Mouse (Mus musculus) limb, embryonic 13.5 days (tissue): ENCODE results near the gene Cacna1h. TPM values are rescaled to one million over a fixed set of nuclear protein-coding genes. Genes with fewer than 3 reads are reported as not detected.

ENCODE experiments used
- ATAC-seq: fragments of 200-750 bp; cut with Nextera tagmentation; 2 replicates; pipeline ENCODE4 v1.8.0; 2017; ENCODE audit warnings: low read depth, moderate number of reproducible peaks, moderate TSS enrichment; ENCODE audit not compliant: low FRiP score
- H3K27ac ChIP-seq: fragments of 300-500 bp; sonication (generic); 2 replicates; pipeline ENCODE4 v1.5.1; 2015; ENCODE audit warnings: inconsistent platforms, mild to moderate bottlenecking, moderate library complexity
- H3K27me3 ChIP-seq: fragments of 300-500 bp; sonication (generic); 2 replicates; pipeline ENCODE4 v1.6.1; 2015; ENCODE audit warnings: mild to moderate bottlenecking, inconsistent platforms
- H3K36me3 ChIP-seq: fragments of 300-500 bp; sonication (generic); 2 replicates; pipeline ENCODE4 v1.6.1; 2015; ENCODE audit warnings: inconsistent platforms, mild to moderate bottlenecking, moderate library complexity
- H3K4me1 ChIP-seq: fragments of 300-500 bp; sonication (generic); 2 replicates; pipeline ENCODE4 v1.6.1; 2015; ENCODE audit warnings: inconsistent platforms
- H3K4me2 ChIP-seq: fragments of 300-500 bp; sonication (generic); replicated peaks from 2 replicates; pipeline ENCODE4 v1.6.1; 2015; ENCODE audit warnings: inconsistent platforms, mild to moderate bottlenecking, moderate library complexity
- H3K4me3 ChIP-seq: fragments of 300-500 bp; sonication (generic); 2 replicates; pipeline ENCODE4 v1.5.1; 2015; ENCODE audit warnings: moderate library complexity, mild to moderate bottlenecking, inconsistent platforms
- H3K9ac ChIP-seq: fragments of 300-500 bp; sonication (generic); 2 replicates; pipeline ENCODE4 v1.6.1; 2015; ENCODE audit warnings: mild to moderate bottlenecking, inconsistent platforms
- H3K9me3 ChIP-seq: fragments of 300-500 bp; sonication (generic); 2 replicates; pipeline ENCODE4 v1.6.1; 2016; ENCODE audit warnings: inconsistent platforms
- WGBS: fragments of 180-500 bp; shearing (Covaris S2); methylation state at CpG from one replicate; pipeline ENCODE4 v1.1.7; 2015; 5-methylcytosine and 5-hydroxymethylcytosine counted together
- polyA plus RNA-seq: library from polyadenylated mRNA; unstranded; fragments of >200 nt; fragmentation: Nextera tagmentation; extraction: Ambion mirVana; gene quantifications from 2 replicates; pipeline ENCODE4 v1.2.1, GENCODE M21; 2015

Cacna1h gene
- polyA plus RNA-seq, 1 experiment from 2014 or later = 7.5 TPM

DNA sequence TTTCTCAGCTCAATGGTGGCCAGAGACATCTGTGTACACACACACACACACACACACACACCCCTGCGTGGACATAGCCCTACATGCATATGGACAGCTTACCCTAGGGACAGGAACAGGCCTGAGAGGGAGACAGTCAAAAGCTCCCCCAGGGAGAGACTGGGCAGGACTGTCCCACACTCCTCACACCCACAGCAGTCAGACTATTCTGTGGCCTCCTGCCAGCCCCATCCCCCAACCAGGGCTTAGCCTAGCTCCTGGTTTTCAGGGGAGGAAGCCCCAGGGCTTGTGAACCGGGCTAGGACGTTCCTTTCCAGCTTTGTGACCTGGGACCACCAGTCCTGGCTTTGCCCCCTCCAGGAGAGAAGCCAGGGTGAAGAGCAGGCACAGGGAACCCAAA is 17.4 kb downstream of the Cacna1h start:
- peaks cover 86% of the 10 kb centered on the region for H3K4me1 ChIP-seq
- H3K9me3 ChIP-seq = no peaks in the 10 kb centered on the region
- H3K27me3 ChIP-seq = no peaks in the 10 kb centered on the region
- H3K4me3 ChIP-seq = peak overlapping the region; percentile 20
- peaks cover 2% of the 10 kb centered on the region; the same call in 1 of the 2 replicates for H3K36me3 ChIP-seq
- 0 out of 2 replicates have a peak, but pooled peaks have one; percentile 2 for ATAC-seq
- 4% methylated on average over 3 of the region's 3 CpGs for WGBS
- peak overlapping the region; percentile 39 for H3K9ac ChIP-seq
- peak overlapping the region; percentile 88 for H3K27ac ChIP-seq
- H3K4me2 ChIP-seq = peak overlapping the region; percentile 50

DNA sequence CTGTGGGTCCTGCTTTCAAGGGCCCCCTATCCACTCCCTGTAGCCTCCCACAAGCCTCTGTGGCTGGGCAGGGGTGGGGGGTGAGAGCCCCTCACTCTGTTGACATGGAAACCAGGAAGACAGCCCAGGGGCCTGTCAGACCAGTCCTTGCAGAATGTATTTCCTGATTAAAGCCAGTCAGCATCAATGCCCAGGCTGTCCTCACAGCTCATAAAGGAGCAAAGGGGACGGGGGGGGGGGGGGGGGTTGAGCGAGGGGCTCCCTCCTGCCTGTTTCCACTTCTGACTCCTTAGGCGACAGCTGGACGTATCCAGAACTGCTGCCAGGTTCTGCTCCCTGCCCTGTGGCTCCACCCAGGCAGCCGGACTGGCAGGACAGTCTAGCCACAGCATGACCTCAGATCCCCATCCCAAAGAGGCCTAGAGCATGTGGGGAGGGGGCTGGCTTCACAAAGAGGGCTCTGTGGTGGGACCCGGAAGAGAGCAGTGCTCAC is 18.1 kb downstream of the Cacna1h start:
- ATAC-seq = peak; percentile 80
- Histone ChIP-seq H3K27ac (peak overlapping the region; percentile 88), H3K9me3 (no peaks in the 10 kb centered on the region), H3K9ac (no peak overlapping the region), H3K36me3 (no peaks in the 10 kb centered on the region), H3K4me2 (peak overlapping the region; percentile 50), H3K27me3 (no peaks in the 10 kb centered on the region), H3K4me1 (peaks cover 86% of the 10 kb centered on the region), H3K4me3 (no peak overlapping the region; the same call in 1 of the 2 replicates)
- 5% methylated on average over 6 of the region's 6 CpGs for WGBS

DNA sequence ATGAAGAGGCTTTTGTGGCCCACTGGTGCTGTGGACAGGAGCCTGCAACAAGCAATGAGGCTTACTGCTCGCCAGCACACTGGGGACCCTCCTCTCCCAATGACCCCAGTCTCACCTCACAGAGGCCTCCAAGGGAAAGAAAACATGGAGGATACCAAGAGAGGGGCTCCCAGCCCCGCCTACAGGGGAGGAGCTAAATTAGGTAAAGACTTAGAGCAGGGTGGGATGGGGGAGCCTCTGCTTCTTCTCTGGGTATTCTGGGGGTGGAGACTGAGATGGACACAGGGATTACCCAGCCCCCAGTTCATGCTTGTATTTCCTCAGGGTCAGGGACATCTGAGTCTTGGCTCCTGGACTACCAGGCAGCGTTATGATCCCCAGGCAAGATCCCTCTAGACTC is 18.7 kb downstream of the Cacna1h start:
- Histone ChIP-seq H3K4me1 (peaks cover 86% of the 10 kb centered on the region), H3K27me3 (no peaks in the 10 kb centered on the region), H3K36me3 (no peaks in the 10 kb centered on the region), H3K4me2 (peak overlapping the region; percentile 50), H3K9me3 (no peaks in the 10 kb centered on the region), H3K27ac (peak overlapping the region; percentile 88), H3K9ac (no peak overlapping the region), H3K4me3 (no peak overlapping the region)
- WGBS = 20% methylated on average over 3 of the region's 3 CpGs
- ATAC-seq = no peak

DNA sequence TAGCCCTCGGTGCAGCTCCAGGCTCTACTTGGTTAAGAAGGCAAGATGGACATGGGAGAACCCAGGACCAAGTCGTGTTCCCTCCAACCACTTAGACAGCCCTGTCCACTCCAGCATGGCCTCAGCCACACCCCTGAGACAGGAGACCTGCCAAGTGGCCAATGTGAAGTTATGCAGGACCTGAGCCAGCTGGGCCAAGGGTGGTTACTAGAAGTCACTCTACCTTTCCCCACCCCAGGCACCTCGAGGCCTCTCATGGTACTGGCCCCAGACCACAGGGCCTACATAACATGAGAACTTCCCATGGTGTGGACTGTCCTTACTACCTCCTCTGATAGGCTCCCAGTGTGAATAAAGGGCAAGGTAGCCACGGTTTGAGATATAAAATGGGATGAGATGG is 19.4 kb downstream of the Cacna1h start:
- peak overlapping the region; percentile 22; the same call in 1 of the 2 replicates for H3K27ac ChIP-seq
- no peaks in the 10 kb centered on the region for H3K9me3 ChIP-seq
- no peaks in the 10 kb centered on the region for H3K36me3 ChIP-seq
- no peak for ATAC-seq
- H3K27me3 ChIP-seq = no peaks in the 10 kb centered on the region
- peak overlapping the region; percentile 19; the same call in 1 of the 2 replicates for H3K9ac ChIP-seq
- 70% methylated on average over 4 of the region's 4 CpGs for WGBS
- no peak overlapping the region for H3K4me3 ChIP-seq
- H3K4me2 ChIP-seq = no peak overlapping the region
- H3K4me1 ChIP-seq = peaks cover 86% of the 10 kb centered on the region

DNA sequence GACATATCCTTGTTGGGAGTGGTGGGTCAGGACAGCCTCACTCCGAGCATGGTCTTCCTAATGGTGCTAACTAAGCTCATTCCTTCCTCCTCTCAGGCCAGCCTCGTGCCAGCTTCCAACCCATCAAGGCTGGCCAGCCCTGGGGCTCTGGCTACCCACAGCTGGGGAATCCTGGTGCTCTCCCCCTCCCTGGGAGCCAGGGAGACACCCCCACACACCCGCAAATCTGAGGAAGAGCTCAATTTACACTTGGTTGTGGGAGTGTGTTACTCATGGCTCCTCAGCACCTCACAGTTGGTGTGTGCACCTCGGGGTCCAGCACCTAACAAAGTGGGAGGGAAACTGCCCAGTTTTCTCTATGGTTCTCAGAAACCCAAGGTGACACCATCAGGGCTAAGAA is 22.3 kb downstream of the Cacna1h start:
- no peaks in the 10 kb centered on the region for H3K36me3 ChIP-seq
- peak overlapping the region; percentile 3; the same call in 1 of the 2 replicates for H3K4me2 ChIP-seq
- peaks cover 89% of the 10 kb centered on the region for H3K4me1 ChIP-seq
- no peak overlapping the region for H3K9ac ChIP-seq
- no peaks in the 10 kb centered on the region for H3K27me3 ChIP-seq
- peak overlapping the region; percentile 56 for H3K27ac ChIP-seq
- no peak overlapping the region for H3K4me3 ChIP-seq
- H3K9me3 ChIP-seq = no peaks in the 10 kb centered on the region
- ATAC-seq = no peak
- 43% methylated on average over 4 of the region's 4 CpGs for WGBS

DNA sequence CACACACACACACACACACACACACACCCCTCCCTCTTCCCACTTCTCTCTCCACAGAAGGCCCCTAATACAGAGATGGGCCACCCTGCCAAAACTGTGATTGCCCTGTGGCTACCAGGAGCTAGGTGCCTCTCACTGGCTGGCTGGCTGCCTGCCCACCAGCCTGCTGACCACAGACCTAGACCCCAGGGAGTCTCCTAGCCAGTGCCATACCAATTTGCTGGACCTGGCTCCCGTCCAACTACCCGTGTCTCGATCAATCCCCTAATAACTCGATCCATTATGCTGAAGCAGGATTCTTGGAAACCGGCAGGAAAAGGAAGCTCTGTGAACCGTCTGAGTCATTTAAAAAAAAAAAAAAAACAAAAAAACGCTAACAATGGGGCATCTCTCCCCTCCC is 22.8 kb downstream of the Cacna1h start:
- WGBS = 34% methylated on average over 7 of the region's 7 CpGs
- H3K9ac ChIP-seq = no peak overlapping the region
- peaks cover 89% of the 10 kb centered on the region for H3K4me1 ChIP-seq
- no peak for ATAC-seq
- no peaks in the 10 kb centered on the region for H3K27me3 ChIP-seq
- peak overlapping the region; percentile 61 for H3K27ac ChIP-seq
- H3K9me3 ChIP-seq = no peaks in the 10 kb centered on the region
- no peak overlapping the region for H3K4me3 ChIP-seq
- H3K36me3 ChIP-seq = no peaks in the 10 kb centered on the region
- H3K4me2 ChIP-seq = no peak overlapping the region

DNA sequence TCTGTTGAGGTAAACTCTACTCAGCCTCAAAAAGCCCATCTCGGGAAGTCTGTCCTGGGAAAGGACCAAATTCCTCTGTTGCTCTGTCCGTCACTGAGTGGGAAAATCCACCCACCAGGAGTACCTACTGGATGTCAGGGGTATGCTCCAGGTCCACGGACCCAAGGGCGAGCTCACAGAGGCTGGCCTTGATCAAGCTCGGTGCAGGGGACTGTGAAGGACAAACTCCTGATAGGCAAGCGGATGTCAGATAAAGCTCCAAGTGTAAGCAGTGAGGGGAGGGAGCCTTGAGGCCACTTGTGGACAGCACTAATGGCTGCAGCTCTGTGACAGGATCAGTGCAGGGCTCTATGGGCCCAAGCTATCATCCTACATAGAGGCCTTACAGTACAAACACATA is 23.4 kb downstream of the Cacna1h start:
- Histone ChIP-seq H3K36me3 (no peaks in the 10 kb centered on the region), H3K9ac (0 out of 2 replicates have a peak overlapping the region, but pooled peaks have one; percentile 19), H3K27ac (peak overlapping the region; percentile 61), H3K27me3 (no peaks in the 10 kb centered on the region), H3K4me1 (peaks cover 89% of the 10 kb centered on the region), H3K9me3 (no peaks in the 10 kb centered on the region), H3K4me3 (no peak overlapping the region), H3K4me2 (no peak overlapping the region; the same call in 1 of the 2 replicates)
- WGBS = 76% methylated on average over 6 of the region's 6 CpGs
- no peak for ATAC-seq

DNA sequence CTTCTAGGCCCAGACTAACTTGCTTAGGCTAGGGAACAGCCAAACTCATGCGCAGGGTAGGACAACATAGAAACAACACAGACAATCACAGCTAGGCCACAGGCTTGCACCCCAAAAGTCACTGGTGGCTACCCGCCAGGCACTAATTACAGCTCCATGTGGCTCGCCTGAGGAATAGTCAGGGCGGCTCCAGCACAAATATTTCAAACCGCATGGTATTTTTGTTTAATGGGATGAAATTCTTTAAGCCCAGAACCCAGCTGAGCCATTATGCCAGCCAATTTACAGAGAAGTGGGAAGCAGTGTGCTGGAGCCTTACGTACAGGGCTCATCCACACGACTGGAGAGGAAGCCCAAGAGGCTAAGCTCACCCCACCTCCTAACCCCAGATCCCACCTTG is 24.0 kb downstream of the Cacna1h start:
- ATAC-seq = no peak
- H3K9me3 ChIP-seq = no peaks in the 10 kb centered on the region
- H3K9ac ChIP-seq = 0 out of 2 replicates have a peak overlapping the region, but pooled peaks have one; percentile 19
- no peak overlapping the region; the same call in 1 of the 2 replicates for H3K4me2 ChIP-seq
- no peaks in the 10 kb centered on the region for H3K36me3 ChIP-seq
- no peak overlapping the region for H3K4me3 ChIP-seq
- H3K4me1 ChIP-seq = peaks cover 89% of the 10 kb centered on the region
- 45% methylated on average over 7 of the region's 7 CpGs for WGBS
- peak overlapping the region; percentile 61; the same call in 1 of the 2 replicates for H3K27ac ChIP-seq
- no peaks in the 10 kb centered on the region for H3K27me3 ChIP-seq

DNA sequence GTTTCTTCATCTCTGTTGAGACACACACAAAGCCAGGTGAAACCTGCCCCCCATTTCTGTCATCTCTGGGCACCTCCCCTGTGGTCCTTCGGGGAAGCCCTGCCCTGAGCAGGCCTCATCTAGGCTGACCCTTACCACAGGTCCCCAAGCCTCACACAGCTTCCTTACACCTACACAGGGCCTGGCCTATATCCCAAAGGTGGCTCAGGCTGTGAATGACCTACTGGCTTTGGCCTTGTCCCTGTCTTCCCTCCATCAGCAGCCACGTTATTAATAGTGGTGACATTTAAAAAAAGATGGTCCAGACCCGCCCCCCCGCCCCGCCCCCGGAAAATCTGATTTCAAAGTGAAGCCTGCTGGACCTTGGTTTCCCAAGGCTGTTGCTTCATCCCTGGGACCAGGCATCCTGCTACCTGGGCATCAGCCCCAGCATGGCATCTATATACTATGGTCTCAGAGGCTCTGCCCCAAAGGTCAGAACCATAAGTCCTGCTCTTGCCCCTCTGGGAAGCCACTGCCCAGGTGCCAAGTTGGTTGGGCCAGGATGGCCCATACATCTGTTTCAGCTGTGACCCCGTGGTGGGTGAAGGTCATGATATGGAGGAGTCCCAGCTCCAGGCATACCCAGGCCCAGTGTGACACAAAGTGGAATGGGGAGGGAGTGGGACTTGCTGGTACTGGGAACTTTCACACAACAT is 25.1 kb downstream of the Cacna1h start:
- 0 out of 2 replicates have a peak, but pooled peaks cover 4% of the 10 kb centered on the region for H3K36me3 ChIP-seq
- H3K4me2 ChIP-seq = no peak overlapping the region
- WGBS = 81% methylated on average over 7 of the region's 7 CpGs
- H3K4me1 ChIP-seq = peaks cover 80% of the 10 kb centered on the region
- H3K4me3 ChIP-seq = no peak overlapping the region
- H3K27ac ChIP-seq = no peak overlapping the region; the same call in 1 of the 2 replicates
- no peaks in the 10 kb centered on the region for H3K9me3 ChIP-seq
- 0 out of 2 replicates have a peak overlapping the region, but pooled peaks have one; percentile 1 for H3K9ac ChIP-seq
- H3K27me3 ChIP-seq = no peaks in the 10 kb centered on the region
- no peak for ATAC-seq

DNA sequence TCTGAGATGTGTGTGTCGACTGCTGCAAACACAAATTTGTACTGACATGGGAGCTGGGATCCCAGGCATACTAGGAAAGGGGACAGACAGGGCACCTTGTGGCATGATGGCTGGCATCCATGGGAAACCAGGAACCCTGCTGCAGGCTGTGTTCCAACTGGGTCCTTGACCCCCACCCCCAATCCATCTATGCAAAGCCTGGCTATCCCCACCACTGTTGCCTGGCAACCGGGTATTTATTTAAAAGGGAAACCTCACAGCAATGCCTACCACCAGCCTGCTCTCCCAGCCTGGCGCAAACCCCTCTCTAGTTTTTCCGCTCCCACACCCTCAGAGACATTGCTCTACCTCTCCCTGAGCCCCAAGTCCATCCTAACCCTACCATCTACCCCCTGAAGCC is 26.2 kb downstream of the Cacna1h start:
- H3K36me3 ChIP-seq = peaks cover 13% of the 10 kb centered on the region; the same call in 1 of the 2 replicates
- no peaks in the 10 kb centered on the region for H3K27me3 ChIP-seq
- H3K9ac ChIP-seq = no peak overlapping the region
- no peak overlapping the region for H3K27ac ChIP-seq
- H3K9me3 ChIP-seq = no peaks in the 10 kb centered on the region
- no peak for ATAC-seq
- peaks cover 78% of the 10 kb centered on the region for H3K4me1 ChIP-seq
- H3K4me2 ChIP-seq = no peak overlapping the region
- no peak overlapping the region for H3K4me3 ChIP-seq
- 80% methylated on average over 4 of the region's 4 CpGs for WGBS

DNA sequence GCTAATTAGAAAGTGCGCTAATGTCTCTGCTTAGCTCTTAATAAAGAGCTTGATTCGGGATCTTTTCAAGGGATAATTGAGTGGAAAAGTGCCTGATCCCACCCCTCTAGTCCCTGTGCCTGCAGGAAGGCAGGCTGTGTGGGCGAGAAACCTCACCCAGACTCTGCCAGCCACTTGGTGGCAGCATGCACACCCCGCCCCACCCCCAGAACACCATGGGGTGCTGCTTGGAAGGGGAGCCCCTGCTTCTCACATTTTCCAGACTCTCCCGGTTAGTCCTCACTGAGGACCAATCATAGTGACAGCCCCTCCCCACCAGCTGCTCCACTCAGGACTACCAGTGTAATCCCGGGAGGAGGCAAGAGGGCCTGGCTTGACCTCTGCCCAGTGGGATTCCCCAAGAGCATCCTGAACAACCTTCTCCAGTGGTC is 27.6 kb downstream of the Cacna1h start:
- Histone ChIP-seq H3K4me2 (peak overlapping the region; percentile 12), H3K4me3 (no peak overlapping the region), H3K27ac (peak overlapping the region; percentile 48), H3K4me1 (peaks cover 65% of the 10 kb centered on the region), H3K36me3 (peaks cover 13% of the 10 kb centered on the region; the same call in 1 of the 2 replicates), H3K9ac (0 out of 2 replicates have a peak overlapping the region, but pooled peaks have one; percentile 4), H3K27me3 (0 out of 2 replicates have a peak, but pooled peaks cover 3% of the 10 kb centered on the region), H3K9me3 (no peaks in the 10 kb centered on the region)
- 0 out of 2 replicates have a peak, but pooled peaks have one; percentile 13 for ATAC-seq
- WGBS = 17% methylated on average over 6 of the region's 6 CpGs

DNA sequence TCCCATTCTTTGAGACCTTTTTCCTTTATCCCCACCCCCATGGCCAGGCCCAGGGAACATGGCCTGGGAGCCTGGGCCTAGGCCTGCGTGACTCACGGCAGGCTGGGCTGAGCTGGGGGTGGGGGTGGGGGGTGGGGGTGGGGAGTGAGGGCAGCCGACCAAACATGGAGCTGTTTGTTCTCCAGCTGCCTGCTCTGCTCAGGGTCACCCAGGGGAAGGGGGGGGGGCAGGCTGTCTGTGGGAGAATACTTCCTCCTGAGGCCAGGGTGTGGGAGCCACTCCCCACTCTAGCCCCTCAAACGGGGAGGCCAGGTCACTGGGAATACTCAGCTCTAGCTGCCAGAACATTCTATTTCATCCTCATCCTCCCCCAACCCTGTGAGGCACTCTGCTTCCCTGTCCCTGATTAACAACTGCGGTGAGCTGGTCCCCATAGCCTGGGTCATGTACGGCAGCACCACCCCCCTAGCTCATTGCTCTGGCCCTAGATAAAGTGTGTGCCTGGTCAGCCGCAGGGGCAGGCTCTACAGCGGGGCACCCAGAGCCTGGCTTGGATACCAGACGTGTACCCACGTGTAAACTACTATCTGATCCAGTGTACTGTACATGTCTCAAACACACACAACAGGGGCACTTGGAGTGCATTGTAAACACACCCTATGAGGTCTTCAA is 28.2 kb downstream of the Cacna1h start:
- peak overlapping the region; percentile 12 for H3K4me2 ChIP-seq
- peak; percentile 55; the same call in 1 of the 2 replicates for ATAC-seq
- no peaks in the 10 kb centered on the region for H3K9me3 ChIP-seq
- H3K9ac ChIP-seq = 0 out of 2 replicates have a peak overlapping the region, but pooled peaks have one; percentile 25
- H3K4me3 ChIP-seq = no peak overlapping the region
- peak overlapping the region; percentile 48 for H3K27ac ChIP-seq
- peaks cover 13% of the 10 kb centered on the region; the same call in 1 of the 2 replicates for H3K36me3 ChIP-seq
- peaks cover 58% of the 10 kb centered on the region for H3K4me1 ChIP-seq
- H3K27me3 ChIP-seq = 0 out of 2 replicates have a peak, but pooled peaks cover 3% of the 10 kb centered on the region
- WGBS = 15% methylated on average over 9 of the region's 10 CpGs
